Mouse (Mus musculus): ENCODE measurements around the gene Pja2.

GRCm38 (mm10) chr17:64337220-64337619 is 5.5 kb upstream of the Pja2 start:
- TF ChIP-seq CTCF (IDR thresholded peaks at IDR 0.05; ENCODE audit: low read depth) (no peak), EP300 (IDR thresholded peaks at IDR 0.05; ENCODE audit: low read depth) (no peak)
